Mouse (Mus musculus) CH12.LX (cell line): ENCODE measurements at regions not wholly inside any gene's neighbourhood (a gene's known extent, or its start where the extent isn't known, plus 50 kb on each side); places are given as distances from the start of the nearest gene placed in this dataset.

Experiments
- DNase-seq: peaks from one replicate; pipeline ENCODE4 v3.0.0-alpha.2; 2013; ENCODE audit errors: extremely low read depth
- H3K27ac ChIP-seq: 2 replicates; pipeline ENCODE4 v1.5.1; 2012; ENCODE audit warnings: low read depth, mild to moderate bottlenecking, control low read depth, moderate library complexity; ENCODE audit not compliant: insufficient read depth
- H3K27me3 ChIP-seq: replicated peaks from 2 replicates; pipeline ENCODE3; 2012; ENCODE audit warnings: inconsistent platforms
- H3K36me3 ChIP-seq, 2 experiments: replicated peaks in 1 of 2; 2 replicates each; pipeline versions ENCODE3 to v1.6.1; 2012; ENCODE audit warnings: inconsistent platforms in 1 of 2, low read length in 1 of 2, mild to moderate bottlenecking in 1 of 2, mixed read lengths in 1 of 2, moderate library complexity in 1 of 2; ENCODE audit not compliant: control insufficient read depth in 1 of 2, insufficient read depth in 1 of 2
- H3K4me1 ChIP-seq, 2 experiments: 2 replicates each; pipeline ENCODE4 v1.6.1; 2012; ENCODE audit warnings: inconsistent platforms in 1 of 2, moderate library complexity in 1 of 2; ENCODE audit not compliant: insufficient read depth in 2 of 2, control insufficient read depth in 1 of 2
- H3K4me2 ChIP-seq: 2 replicates; pipeline ENCODE4 v1.6.1; 2012; ENCODE audit warnings: low read depth, mild to moderate bottlenecking, control low read depth; ENCODE audit not compliant: poor library complexity, insufficient read depth, severe bottlenecking
- H3K4me3 ChIP-seq, 3 experiments: fragments of 150-350 bp in 1 of 3; sonication (generic) in 1 of 3; replicated peaks in 1 of 3; 2 replicates each; pipeline versions ENCODE3 to v1.5.1; 2011 to 2012; ENCODE audit warnings: low read depth in 2 of 3, low read length in 2 of 3, mild to moderate bottlenecking in 2 of 3, moderate library complexity in 2 of 3, control low read depth in 1 of 3, improper control_type of control experiment in 1 of 3, inconsistent platforms in 1 of 3, mixed read lengths in 1 of 3; ENCODE audit not compliant: poor library complexity in 1 of 3
- H3K79me2 ChIP-seq: replicated peaks from 2 replicates; pipeline ENCODE4 v1.6.1; 2012; ENCODE audit warnings: mild to moderate bottlenecking, moderate library complexity; ENCODE audit not compliant: control insufficient read depth, poor library complexity, insufficient read depth, severe bottlenecking; ENCODE audit errors: extremely low read depth
- H3K9ac ChIP-seq: 2 replicates; pipeline ENCODE4 v1.6.1; 2012; ENCODE audit warnings: low read depth, mild to moderate bottlenecking, control low read depth, moderate library complexity; ENCODE audit not compliant: insufficient read depth
- H3K9me3 ChIP-seq: replicated peaks from 2 replicates; pipeline ENCODE3; 2012; ENCODE audit warnings: low read length, inconsistent platforms, mixed read lengths
- BHLHE40 ChIP-seq: IDR thresholded peaks from 2 replicates; pipeline ENCODE4 v1.6.1; 2011; ENCODE audit warnings: mild to moderate bottlenecking, low read depth, low read length, improper control_type of control experiment
- CHD1 ChIP-seq: IDR thresholded peaks from 2 replicates; pipeline ENCODE4 v1.6.1; 2012; ENCODE audit warnings: low read depth, low read length, improper control_type of control experiment, inconsistent platforms
- EP300 ChIP-seq: IDR thresholded peaks from 2 replicates; pipeline ENCODE4 v1.6.1; 2011; ENCODE audit warnings: low read length, improper control_type of control experiment
- ETS1 ChIP-seq: conservative IDR thresholded peaks from 2 replicates; pipeline ENCODE4 v1.6.1; 2012; ENCODE audit warnings: low read depth, mild to moderate bottlenecking, inconsistent platforms, low read length, improper control_type of control experiment, moderate library complexity
- GABPA ChIP-seq: IDR thresholded peaks from 2 replicates; pipeline ENCODE4 v1.6.1; 2012; ENCODE audit warnings: low read depth, low read length, improper control_type of control experiment, inconsistent platforms; ENCODE audit not compliant: insufficient replicate concordance
- HCFC1 ChIP-seq: IDR thresholded peaks from 2 replicates; pipeline ENCODE4 v1.6.1; 2012; ENCODE audit warnings: low read depth, mild to moderate bottlenecking, inconsistent platforms, low read length, improper control_type of control experiment
- IRF4 ChIP-seq: IDR thresholded peaks from 2 replicates; pipeline ENCODE4 v1.6.1; 2014; ENCODE audit warnings: low read depth, mild to moderate bottlenecking, inconsistent platforms, low read length, improper control_type of control experiment
- KAT2A ChIP-seq: IDR thresholded peaks from 2 replicates; pipeline ENCODE4 v1.6.1; 2012; ENCODE audit warnings: low read length, improper control_type of control experiment, inconsistent platforms; ENCODE audit not compliant: insufficient replicate concordance
- MAFK ChIP-seq: IDR thresholded peaks from 2 replicates; pipeline ENCODE4 v1.6.1; 2011; ENCODE audit warnings: low read length, improper control_type of control experiment; ENCODE audit not compliant: insufficient replicate concordance
- MAZ ChIP-seq: IDR thresholded peaks from 2 replicates; pipeline ENCODE4 v1.6.1; 2012; ENCODE audit warnings: low read depth, mild to moderate bottlenecking, inconsistent platforms, low read length, improper control_type of control experiment, moderate library complexity
- NELFE ChIP-seq: IDR thresholded peaks from 2 replicates; pipeline ENCODE4 v1.6.1; 2011; ENCODE audit warnings: low read depth, low read length, improper control_type of control experiment
- NRF1 ChIP-seq: IDR thresholded peaks from 2 replicates; pipeline ENCODE4 v1.6.1; 2014; ENCODE audit warnings: low read depth, mild to moderate bottlenecking, inconsistent platforms, low read length, improper control_type of control experiment, moderate library complexity
- POLR2A ChIP-seq: IDR thresholded peaks from 2 replicates; pipeline ENCODE4 v1.6.1; 2011; ENCODE audit warnings: low read depth, mild to moderate bottlenecking, improper control_type of control experiment, low read length
- POLR2AphosphoS2 ChIP-seq: IDR thresholded peaks from 2 replicates; pipeline ENCODE4 v1.6.1; 2011; ENCODE audit warnings: low read depth, low read length, improper control_type of control experiment
- RAD21 ChIP-seq: IDR thresholded peaks from 2 replicates; pipeline ENCODE4 v1.6.1; 2011; ENCODE audit warnings: low read depth, mild to moderate bottlenecking, low read length, improper control_type of control experiment, moderate library complexity
- RCOR1 ChIP-seq: conservative IDR thresholded peaks from 2 replicates; pipeline ENCODE4 v1.6.1; 2012; ENCODE audit warnings: low read depth, mild to moderate bottlenecking, inconsistent platforms, low read length, improper control_type of control experiment
- SMC3 ChIP-seq: IDR thresholded peaks from 2 replicates; pipeline ENCODE4 v1.6.1; 2011; ENCODE audit warnings: low read depth, low read length, improper control_type of control experiment
- TBP ChIP-seq: conservative IDR thresholded peaks from 2 replicates; pipeline ENCODE4 v1.6.1; 2011; ENCODE audit warnings: low read depth, low read length, improper control_type of control experiment
- UBTF ChIP-seq: IDR thresholded peaks from 2 replicates; pipeline ENCODE4 v1.6.1; 2012; ENCODE audit warnings: low read depth, mild to moderate bottlenecking, inconsistent platforms, low read length, improper control_type of control experiment, moderate library complexity
- USF2 ChIP-seq: conservative IDR thresholded peaks from 2 replicates; pipeline ENCODE4 v1.6.1; 2011; ENCODE audit warnings: low read depth, low read length, improper control_type of control experiment
- ZC3H11A ChIP-seq: IDR thresholded peaks from 2 replicates; pipeline ENCODE4 v1.6.1; 2012; ENCODE audit warnings: low read depth, mild to moderate bottlenecking, inconsistent platforms, low read length, improper control_type of control experiment
- ZKSCAN1 ChIP-seq: IDR thresholded peaks from 2 replicates; pipeline ENCODE4 v1.6.1; 2012; ENCODE audit warnings: low read depth, inconsistent platforms, low read length, improper control_type of control experiment, borderline replicate concordance
- ZMIZ1 ChIP-seq: IDR thresholded peaks from 2 replicates; pipeline ENCODE4 v1.6.1; 2012; ENCODE audit warnings: low read depth, mild to moderate bottlenecking, inconsistent platforms, low read length, improper control_type of control experiment
- ZNF384 ChIP-seq: IDR thresholded peaks from 2 replicates; pipeline ENCODE4 v1.6.1; 2012; ENCODE audit warnings: low read depth, low read length, improper control_type of control experiment, inconsistent platforms
- dilution Hi-C: fragments of 300-500 bp; cut with MboI; formaldehyde crosslinking; loops from 2 replicates; pipeline ENCODE4 v1.14.3; 2020; ENCODE audit warnings: low sequenced_read_pairs; ENCODE audit not compliant: extremely low pct_unique_long_range_greater_than_20kb, extremely low pct_ligation_motif_present
- in situ Hi-C: fragments of 300-500 bp; cut with MboI; formaldehyde crosslinking; loops from 3 replicates; pipeline ENCODE4 v1.14.3; 2019; ENCODE audit warnings: low sequenced_read_pairs, low pct_ligation_motif_present, low pct_unique_long_range_greater_than_20kb, mixed read lengths

DNA sequence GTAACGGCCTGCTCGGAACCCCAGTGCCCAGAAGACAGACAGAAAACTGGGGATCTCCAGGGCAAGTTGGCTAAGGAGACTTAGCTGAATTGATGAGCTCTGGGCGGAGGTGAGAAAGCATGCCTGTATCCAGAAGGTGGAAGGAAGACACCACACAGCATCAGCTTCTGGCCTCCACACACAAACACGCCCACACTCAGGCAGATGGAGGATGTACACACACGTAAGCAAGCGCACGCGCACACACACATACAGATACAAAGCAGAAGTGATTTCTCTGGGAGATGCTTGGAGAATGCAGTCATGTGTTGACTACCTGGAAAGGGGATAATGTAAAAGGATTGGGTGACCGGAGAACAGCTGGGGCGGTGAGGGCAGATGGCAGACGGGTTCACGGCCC lies 171.2 kb upstream of the Jarid2 start:
- in situ Hi-C loops, result no loop called here

DNA sequence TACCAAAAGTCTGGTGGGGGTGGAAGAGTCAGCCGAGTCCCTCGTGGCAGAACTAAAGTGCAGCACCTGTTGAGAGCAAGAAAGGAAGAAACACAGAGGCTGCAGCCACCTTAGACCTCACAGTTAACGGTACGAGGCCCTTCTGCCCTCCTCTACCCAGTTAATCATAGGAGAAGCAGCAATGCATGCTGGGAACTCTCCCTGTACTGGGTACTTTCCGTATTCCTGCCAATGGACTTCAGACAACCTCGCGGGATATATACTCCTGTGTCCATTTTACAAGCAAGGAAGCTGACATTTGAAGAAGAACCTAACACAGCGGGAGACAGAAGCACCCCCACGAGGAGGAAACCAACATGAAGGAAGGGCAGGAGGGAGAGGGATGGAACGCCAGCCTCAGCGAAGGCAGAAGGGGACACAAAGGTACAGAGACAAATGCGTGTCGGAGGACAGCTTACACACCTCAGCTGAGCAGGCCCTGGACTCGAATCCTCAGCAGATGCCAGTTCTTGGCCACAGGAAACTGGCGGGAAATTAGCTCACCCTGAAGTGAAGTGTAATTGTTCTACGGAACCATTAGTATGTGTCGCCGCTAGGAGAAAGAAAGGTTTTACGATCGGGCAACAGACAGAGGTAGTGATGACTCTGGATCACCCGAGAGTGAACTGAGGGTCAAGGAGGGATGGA lies 170.6 kb upstream of the Jarid2 start:
- Histone ChIP-seq H3K9me3 (no peaks in the 10 kb centered on the region), H3K27ac (no peak overlapping the region), H3K4me3 (no peak overlapping the region), H3K4me1 (peaks cover 2 to 26% of the 10 kb centered on the region in 2 experiments; a peak in 2 of 4 replicates), H3K9ac (no peak overlapping the region), H3K79me2 (no peaks in the 10 kb centered on the region), H3K36me3 (no peaks in the 10 kb centered on the region), H3K27me3 (no peaks in the 10 kb centered on the region), H3K4me2 (no peak overlapping the region)
- no peak for DNase-seq
- dilution Hi-C loops (no loop called here), in situ Hi-C loops (no loop called here)
- TF ChIP-seq BHLHE40 (no peak), CHD1 (no peak), POLR2AphosphoS2 (no peak), TBP (no peak), GABPA (no peak), RAD21 (no peak), EP300 (no peak), RCOR1 (no peak), NRF1 (no peak), UBTF (no peak), HCFC1 (no peak), ZNF384 (no peak), ZC3H11A (no peak)

More for the DNA sequence above, 171.2 kb upstream of the Jarid2 start:
- no peak for DNase-seq
- H3K9me3 ChIP-seq, result no peaks in the 10 kb centered on the region
- H3K9ac ChIP-seq, result no peak overlapping the region
- peaks cover 2 to 24% of the 10 kb centered on the region in 2 experiments; a peak in 2 of 4 replicates for H3K4me1 ChIP-seq
- no peaks in the 10 kb centered on the region for H3K36me3 ChIP-seq
- TF ChIP-seq ZMIZ1 (no peak), KAT2A (no peak), HCFC1 (no peak), MAZ (no peak), RAD21 (no peak), ETS1 (no peak), NELFE (no peak), IRF4 (no peak), ZNF384 (no peak), USF2 (no peak), MAFK (no peak), SMC3 (no peak), UBTF (no peak), POLR2A (no peak), ZKSCAN1 (no peak)
- no peaks in the 10 kb centered on the region for H3K27me3 ChIP-seq
- H3K4me3 ChIP-seq, result no peak overlapping the region
- H3K79me2 ChIP-seq, result no peaks in the 10 kb centered on the region
- no peak overlapping the region for H3K27ac ChIP-seq
- no peak overlapping the region for H3K4me2 ChIP-seq
- dilution Hi-C loops, result no loop called here
